Mouse (Mus musculus) limb, embryonic 12.5 days (tissue): ENCODE data around the gene Sh3bgrl2. TPM values are rescaled to one million over a fixed set of nuclear protein-coding genes. Genes with fewer than 3 reads are reported as not detected.

Experiments
- ATAC-seq: fragments of 200-750 bp; cut with Nextera tagmentation; 2 replicates; pipeline ENCODE4 v1.8.0; 2017; ENCODE audit warnings: low read depth, moderate TSS enrichment; ENCODE audit not compliant: insufficient number of reproducible peaks, insufficient read depth, low FRiP score, low TSS enrichment
- H3K27ac ChIP-seq: fragments of 300-500 bp; sonication (generic); 2 replicates; pipeline ENCODE4 v1.5.1; 2016; ENCODE audit warnings: mild to moderate bottlenecking, moderate library complexity
- H3K27me3 ChIP-seq: fragments of 300-500 bp; sonication (generic); 2 replicates; pipeline ENCODE4 v1.6.1; 2016; ENCODE audit warnings: mild to moderate bottlenecking, moderate library complexity
- H3K36me3 ChIP-seq: fragments of 300-500 bp; sonication (generic); 2 replicates; pipeline ENCODE4 v1.6.1; 2016; ENCODE audit warnings: mild to moderate bottlenecking, moderate library complexity
- H3K4me1 ChIP-seq: fragments of 300-500 bp; sonication (generic); replicated peaks from 2 replicates; pipeline ENCODE4 v1.6.1; 2016
- H3K4me2 ChIP-seq: fragments of 300-500 bp; sonication (generic); 2 replicates; pipeline ENCODE4 v1.6.1; 2016; ENCODE audit warnings: mild to moderate bottlenecking, moderate library complexity
- H3K4me3 ChIP-seq: fragments of 300-500 bp; sonication (generic); replicated peaks from 2 replicates; pipeline ENCODE4 v1.5.1; 2016; ENCODE audit warnings: mild to moderate bottlenecking
- H3K9ac ChIP-seq: fragments of 300-500 bp; sonication (generic); replicated peaks from 2 replicates; pipeline ENCODE4 v1.6.1; 2016; ENCODE audit warnings: mild to moderate bottlenecking, moderate library complexity
- H3K9me3 ChIP-seq: fragments of 300-500 bp; sonication (generic); 2 replicates; pipeline ENCODE4 v1.6.1; 2016; ENCODE audit warnings: mild to moderate bottlenecking, moderate library complexity
- WGBS: fragments of 180-500 bp; shearing (Covaris S2); methylation state at CpG from one replicate; pipeline ENCODE4 v1.1.7; 2016; 5-methylcytosine and 5-hydroxymethylcytosine counted together
- polyA plus RNA-seq: library from polyadenylated mRNA; unstranded; fragments of >200 nt; fragmentation: Nextera tagmentation; extraction: Ambion mirVana; gene quantifications from 2 replicates; pipeline ENCODE4 v1.2.1, GENCODE M21; 2016

Gene Sh3bgrl2
- polyA plus RNA-seq, 1 experiment from 2014 or later, result 9.6 TPM

GRCm38 (mm10) chr9:83540975-83541374 lies 7.2 kb upstream of the Sh3bgrl2 start:
- Histone ChIP-seq H3K4me3 (no peak overlapping the region), H3K27me3 (no peaks in the 10 kb centered on the region), H3K9ac (no peak overlapping the region), H3K9me3 (no peaks in the 10 kb centered on the region), H3K4me1 (peaks cover 7% of the 10 kb centered on the region; the same call in 1 of the 2 replicates), H3K36me3 (no peaks in the 10 kb centered on the region), H3K4me2 (no peak overlapping the region), H3K27ac (no peak overlapping the region)
- ATAC-seq, result no peak
- WGBS, result 86% methylated on average over 3 of the region's 3 CpGs

- Histone ChIP-seq H3K36me3 (no peaks in the 10 kb centered on the region), H3K4me3 (no peak overlapping the region), H3K27ac (no peak overlapping the region), H3K9me3 (no peaks in the 10 kb centered on the region), H3K27me3 (peaks cover 6% of the 10 kb centered on the region; the same call in 1 of the 2 replicates), H3K4me2 (no peak overlapping the region), H3K4me1 (no peaks in the 10 kb centered on the region; the same call in 1 of the 2 replicates), H3K9ac (no peak overlapping the region)
- no peak for ATAC-seq
Observed at GRCm38 (mm10) chr9:83545240-83545639, 2.9 kb upstream of the Sh3bgrl2 start.

- Histone ChIP-seq H3K9me3 (no peaks in the 10 kb centered on the region), H3K4me1 (peaks cover 3% of the 10 kb centered on the region; the same call in 1 of the 2 replicates), H3K4me3 (no peak overlapping the region), H3K27me3 (peaks cover 6% of the 10 kb centered on the region; the same call in 1 of the 2 replicates), H3K4me2 (no peak overlapping the region), H3K27ac (no peak overlapping the region), H3K36me3 (no peaks in the 10 kb centered on the region), H3K9ac (no peak overlapping the region)
- no peak for ATAC-seq
- WGBS, result 80% methylated on average over 7 of the region's 7 CpGs
Observed at GRCm38 (mm10) chr9:83546316-83546715, 1.8 kb upstream of the Sh3bgrl2 start.

- H3K27me3 ChIP-seq, result peaks cover 6% of the 10 kb centered on the region; the same call in 1 of the 2 replicates
- 82% methylated on average over 7 of the region's 7 CpGs for WGBS
Observed at GRCm38 (mm10) chr9:83547229-83547628, 898 bp upstream of the Sh3bgrl2 start.

GRCm38 (mm10) chr9:83549866-83550265 lies 1.7 kb downstream of the Sh3bgrl2 start:
- ATAC-seq, result no peak
- Histone ChIP-seq H3K27me3 (peaks cover 6% of the 10 kb centered on the region; the same call in 1 of the 2 replicates), H3K4me3 (no peak overlapping the region), H3K9ac (no peak overlapping the region), H3K9me3 (no peaks in the 10 kb centered on the region), H3K4me1 (peaks cover 3% of the 10 kb centered on the region; the same call in 1 of the 2 replicates), H3K36me3 (no peaks in the 10 kb centered on the region), H3K27ac (no peak overlapping the region), H3K4me2 (no peak overlapping the region)
- WGBS, result 81% methylated on average over 6 of the region's 6 CpGs

More at GRCm38 (mm10) chr9:83547229-83547628, 898 bp upstream of the Sh3bgrl2 start:
- Histone ChIP-seq H3K36me3 (no peaks in the 10 kb centered on the region), H3K4me2 (no peak overlapping the region), H3K9ac (no peak overlapping the region), H3K9me3 (no peaks in the 10 kb centered on the region), H3K27ac (no peak overlapping the region), H3K4me1 (peaks cover 3% of the 10 kb centered on the region; the same call in 1 of the 2 replicates), H3K4me3 (no peak overlapping the region)
- no peak for ATAC-seq

GRCm38 (mm10) chr9:83551116-83551515 lies 3.0 kb downstream of the Sh3bgrl2 start:
- H3K27me3 ChIP-seq, result peaks cover 6% of the 10 kb centered on the region; the same call in 1 of the 2 replicates
- H3K27ac ChIP-seq, result no peak overlapping the region
- 58% methylated on average over 7 of the region's 7 CpGs for WGBS
- H3K4me1 ChIP-seq, result peaks cover 3% of the 10 kb centered on the region; the same call in 1 of the 2 replicates
- H3K9ac ChIP-seq, result no peak overlapping the region
- H3K4me2 ChIP-seq, result no peak overlapping the region
- H3K9me3 ChIP-seq, result no peaks in the 10 kb centered on the region
- no peak for ATAC-seq
- no peaks in the 10 kb centered on the region for H3K36me3 ChIP-seq
- H3K4me3 ChIP-seq, result no peak overlapping the region

GRCm38 (mm10) chr9:83551632-83552031 lies 3.5 kb downstream of the Sh3bgrl2 start:
- Histone ChIP-seq H3K4me1 (peaks cover 8% of the 10 kb centered on the region), H3K4me2 (no peak overlapping the region), H3K27ac (no peak overlapping the region), H3K9ac (no peak overlapping the region), H3K9me3 (no peaks in the 10 kb centered on the region), H3K36me3 (no peaks in the 10 kb centered on the region), H3K4me3 (no peak overlapping the region), H3K27me3 (peaks cover 6% of the 10 kb centered on the region; the same call in 1 of the 2 replicates)
- WGBS, result 86% methylated on average over 6 of the region's 6 CpGs
- no peak for ATAC-seq

- no peak for ATAC-seq
- Histone ChIP-seq H3K27ac (no peak overlapping the region), H3K4me3 (no peak overlapping the region), H3K36me3 (no peaks in the 10 kb centered on the region), H3K9ac (no peak overlapping the region), H3K4me1 (peaks cover 20% of the 10 kb centered on the region), H3K27me3 (no peaks in the 10 kb centered on the region), H3K4me2 (no peak overlapping the region), H3K9me3 (no peaks in the 10 kb centered on the region)
- 54% methylated on average over 2 of the region's 2 CpGs for WGBS
Observed at GRCm38 (mm10) chr9:83555580-83555979, 7.5 kb downstream of the Sh3bgrl2 start.

GRCm38 (mm10) chr9:83556236-83556635 lies 8.1 kb downstream of the Sh3bgrl2 start:
- H3K4me2 ChIP-seq, result no peak overlapping the region
- peaks cover 19% of the 10 kb centered on the region for H3K4me1 ChIP-seq
- no peaks in the 10 kb centered on the region for H3K36me3 ChIP-seq
- no peak overlapping the region for H3K27ac ChIP-seq
- no peak overlapping the region for H3K4me3 ChIP-seq
- no peaks in the 10 kb centered on the region for H3K9me3 ChIP-seq
- 15% methylated on average over 6 of the region's 6 CpGs for WGBS
- no peaks in the 10 kb centered on the region for H3K27me3 ChIP-seq
- no peak for ATAC-seq
- no peak overlapping the region for H3K9ac ChIP-seq

- H3K9ac ChIP-seq, result no peak overlapping the region
- ATAC-seq, result peak; percentile 29; the same call in 1 of the 2 replicates
Observed at GRCm38 (mm10) chr9:83556780-83557771, 8.9 kb downstream of the Sh3bgrl2 start.

GRCm38 (mm10) chr9:83560670-83561069 lies 12.5 kb downstream of the Sh3bgrl2 start:
- Histone ChIP-seq H3K36me3 (no peaks in the 10 kb centered on the region), H3K4me3 (no peak overlapping the region), H3K4me1 (peaks cover 46% of the 10 kb centered on the region), H3K9ac (no peak overlapping the region), H3K27me3 (no peaks in the 10 kb centered on the region), H3K4me2 (no peak overlapping the region), H3K9me3 (no peaks in the 10 kb centered on the region), H3K27ac (no peak overlapping the region)
- ATAC-seq, result no peak
- 38% methylated on average over 4 of the region's 4 CpGs for WGBS

More at GRCm38 (mm10) chr9:83556780-83557771, 8.9 kb downstream of the Sh3bgrl2 start:
- Histone ChIP-seq H3K4me2 (no peak overlapping the region), H3K27ac (peak overlapping the region; percentile 64; the same call in 1 of the 2 replicates), H3K36me3 (no peaks in the 10 kb centered on the region), H3K4me3 (no peak overlapping the region), H3K9me3 (no peaks in the 10 kb centered on the region), H3K4me1 (peaks cover 19% of the 10 kb centered on the region), H3K27me3 (no peaks in the 10 kb centered on the region)
- 48% methylated on average over 10 of the region's 10 CpGs for WGBS
